Mouse (Mus musculus): ENCODE measurements around the gene Sumo1. TPM values are rescaled to one million over a fixed set of nuclear protein-coding genes. Genes with fewer than 3 reads are reported as not detected.
A peak's percentile ranks its signal among the peaks of the same experiment; 100 is the strongest.

Gene Sumo1
- total RNA-seq, 2 experiments from 2014 or later, result 124 to 128 TPM

DNA sequence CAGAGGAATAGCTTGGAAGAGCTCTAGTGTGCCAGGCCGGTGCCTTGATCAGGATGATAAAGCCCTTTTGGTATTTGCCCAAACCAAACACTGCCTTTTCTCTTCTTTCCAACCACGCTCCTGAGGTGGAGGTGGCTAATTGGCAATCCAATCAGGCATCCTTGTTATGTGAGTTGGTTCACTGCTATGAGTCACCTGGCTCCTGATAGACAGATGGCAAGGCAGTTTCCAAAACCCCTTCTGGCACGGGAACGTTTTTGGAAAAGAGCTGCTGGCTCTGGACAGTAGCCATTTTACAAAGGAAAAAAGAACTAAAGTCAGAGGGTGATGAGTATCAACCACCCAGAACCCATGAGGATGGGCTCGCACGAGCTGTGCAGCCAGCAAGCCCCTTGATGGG, 103.7 kb downstream of the Sumo1 start:
- intact Hi-C loops (cut with DNase I), result no loop called here
- H3K4me3 ChIP-seq, result no peak overlapping the region
- TF ChIP-seq CTCF (IDR thresholded peaks at IDR 0.05), result no peak
- H3K27ac ChIP-seq, result no peak overlapping the region
- peak in 1 of 2 experiments; percentile 18 for DNase-seq (ENCODE audit: extremely low spot score in 1 of 2, low spot score in 2 of 2)

DNA sequence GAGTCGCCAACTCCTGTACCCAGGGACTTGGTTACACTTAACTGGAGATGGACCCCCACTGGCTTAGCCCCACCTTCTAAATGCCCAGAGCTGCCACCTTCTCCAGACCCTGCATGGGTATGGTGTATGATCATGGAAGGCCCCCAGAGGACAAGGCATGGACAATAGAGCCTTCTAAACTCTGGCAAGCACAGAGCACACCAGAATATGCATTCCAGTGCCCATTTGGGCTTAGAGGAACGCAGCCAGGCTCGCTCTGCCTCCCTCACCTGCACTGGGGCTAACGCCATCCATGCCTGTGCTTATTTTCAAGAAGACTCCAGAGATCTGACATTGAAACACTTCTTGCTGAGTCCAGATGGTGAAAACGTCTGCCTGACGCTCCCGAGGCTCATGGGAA, 104.4 kb downstream of the Sumo1 start:
- Histone ChIP-seq H3K4me3 (no peak overlapping the region), H3K27ac (no peak overlapping the region)
- intact Hi-C loops (cut with DNase I), result no loop called here
- DNase-seq (ENCODE audit: extremely low spot score in 1 of 2, low spot score in 2 of 2), result no peak
- no peak for TF ChIP-seq CTCF (IDR thresholded peaks at IDR 0.05)

DNA sequence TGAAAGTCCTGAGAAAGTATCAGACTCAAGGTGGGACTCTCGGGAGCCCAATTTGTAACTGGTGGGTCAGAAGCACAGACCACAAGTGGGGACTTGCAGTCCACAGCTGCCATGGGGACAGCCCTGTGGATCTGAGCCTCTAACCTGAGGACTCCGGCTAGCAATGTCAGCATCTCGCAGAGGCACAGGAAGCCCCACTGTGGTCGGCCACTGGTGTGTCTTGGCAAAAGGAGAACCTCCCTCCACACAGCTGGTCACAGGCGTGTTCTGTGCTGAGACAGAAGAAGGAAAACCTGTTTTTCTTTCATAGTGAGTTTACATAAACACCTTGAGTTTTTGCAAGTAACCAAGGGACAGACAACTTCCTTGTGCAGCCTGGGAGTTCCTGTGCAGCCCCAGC, 104.8 kb downstream of the Sumo1 start:
- no peak overlapping the region for H3K27ac ChIP-seq
- intact Hi-C loops (cut with DNase I), result no loop called here
- DNase-seq (ENCODE audit: extremely low spot score in 1 of 2, low spot score in 2 of 2), result no peak
- no peak for TF ChIP-seq CTCF (IDR thresholded peaks at IDR 0.05)
- H3K4me3 ChIP-seq, result no peak overlapping the region

DNA sequence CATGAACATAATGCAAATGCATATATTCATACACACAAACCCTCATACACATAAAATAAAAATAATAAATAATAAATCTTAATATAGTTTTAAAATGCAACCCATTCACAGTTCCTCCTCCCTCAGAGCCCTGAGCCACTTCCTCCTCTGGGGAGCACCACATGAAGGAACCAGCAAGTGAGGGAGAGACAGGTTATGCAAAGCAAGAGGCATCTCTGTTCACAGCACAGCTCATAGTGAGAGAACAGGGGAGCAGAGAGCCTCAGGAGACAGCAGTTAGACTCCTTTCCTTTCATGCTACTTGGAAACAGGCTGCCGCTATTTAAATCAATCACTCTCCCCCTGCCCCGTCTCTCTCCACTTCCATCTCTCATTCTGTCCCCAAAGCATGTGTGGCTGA, 107.1 kb downstream of the Sumo1 start:
- Histone ChIP-seq H3K4me3 (no peak overlapping the region), H3K27ac (no peak overlapping the region)
- TF ChIP-seq CTCF (IDR thresholded peaks at IDR 0.05), result no peak
- intact Hi-C loops (cut with DNase I), result no loop called here
- no peak for DNase-seq (ENCODE audit: extremely low spot score in 1 of 2, low spot score in 2 of 2)

DNA sequence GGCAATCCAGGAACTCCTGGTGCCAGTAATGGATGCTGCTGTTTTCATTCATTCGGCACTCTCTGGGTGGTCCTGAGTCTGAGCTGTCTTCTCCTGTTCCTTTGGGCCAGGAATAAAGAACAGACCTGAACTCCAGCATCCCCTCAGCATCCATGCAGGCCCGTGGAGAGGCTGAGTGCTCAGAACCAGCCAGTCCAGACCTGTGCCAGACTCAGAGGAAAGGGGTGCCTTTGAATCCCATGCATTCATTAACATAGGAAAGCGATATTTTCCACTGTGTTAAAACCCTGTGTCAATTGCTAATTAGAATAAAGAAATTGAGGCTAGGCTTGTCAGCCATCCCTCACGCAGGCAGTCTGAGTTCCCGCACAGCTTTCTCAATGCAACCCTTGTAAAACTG, 116.9 kb downstream of the Sumo1 start:
- intact Hi-C loops (cut with DNase I), result no loop called here
- Histone ChIP-seq H3K4me3 (no peak overlapping the region), H3K27ac (no peak overlapping the region)
- no peak for DNase-seq (ENCODE audit: extremely low spot score in 1 of 2, low spot score in 2 of 2)
- no peak for TF ChIP-seq CTCF (IDR thresholded peaks at IDR 0.05)

DNA sequence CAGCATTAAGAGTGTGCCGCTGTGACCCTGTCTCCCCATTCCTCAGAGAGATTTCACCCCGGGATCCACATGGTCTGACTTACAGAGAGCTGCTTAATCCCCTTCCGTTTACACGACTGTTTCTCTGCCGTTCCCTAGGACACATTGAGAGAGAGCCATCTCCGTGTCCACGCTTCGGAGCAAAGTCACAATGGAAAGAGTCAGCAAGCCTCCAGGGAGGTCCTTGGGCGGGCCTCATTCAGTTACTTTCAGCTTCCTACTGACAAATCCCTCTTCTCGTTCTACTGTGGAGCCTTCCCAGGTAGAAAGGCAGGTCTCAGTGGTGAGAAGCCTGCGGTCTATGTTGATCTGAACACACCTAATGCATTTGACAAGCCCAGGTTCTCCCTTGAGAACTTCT, 119.6 kb downstream of the Sumo1 start:
- DNase-seq (ENCODE audit: extremely low spot score in 1 of 2, low spot score in 2 of 2), result no peak
- Histone ChIP-seq H3K4me3 (no peak overlapping the region), H3K27ac (no peak overlapping the region)
- intact Hi-C loops (cut with DNase I), result no loop called here
- TF ChIP-seq CTCF (IDR thresholded peaks at IDR 0.05), result no peak

DNA sequence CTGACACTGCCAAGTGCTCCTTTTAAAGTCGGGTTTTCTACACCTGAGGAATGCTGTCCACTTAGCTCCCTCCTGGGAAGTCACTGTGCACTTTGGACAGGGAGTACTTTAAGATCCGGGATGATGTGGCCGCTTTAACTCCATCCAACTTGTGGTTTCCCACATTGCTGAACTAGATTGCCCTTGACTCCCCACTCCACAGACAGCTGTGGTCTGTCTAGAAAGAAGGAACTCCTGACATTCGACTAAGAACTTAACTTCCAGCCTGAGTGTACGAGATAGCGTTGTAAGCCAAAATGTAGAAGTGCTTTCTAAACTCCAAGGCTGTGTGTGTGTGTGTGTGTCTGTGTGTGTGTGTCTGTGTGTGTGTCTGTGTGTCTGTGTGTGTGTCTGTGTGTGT, 120.4 kb downstream of the Sumo1 start:
- TF ChIP-seq CTCF (IDR thresholded peaks at IDR 0.05), result no peak
- no peak for DNase-seq (ENCODE audit: extremely low spot score in 1 of 2, low spot score in 2 of 2)
- no peak overlapping the region for H3K4me3 ChIP-seq
- H3K27ac ChIP-seq, result no peak overlapping the region
- intact Hi-C loops (cut with DNase I), result no loop called here

DNA sequence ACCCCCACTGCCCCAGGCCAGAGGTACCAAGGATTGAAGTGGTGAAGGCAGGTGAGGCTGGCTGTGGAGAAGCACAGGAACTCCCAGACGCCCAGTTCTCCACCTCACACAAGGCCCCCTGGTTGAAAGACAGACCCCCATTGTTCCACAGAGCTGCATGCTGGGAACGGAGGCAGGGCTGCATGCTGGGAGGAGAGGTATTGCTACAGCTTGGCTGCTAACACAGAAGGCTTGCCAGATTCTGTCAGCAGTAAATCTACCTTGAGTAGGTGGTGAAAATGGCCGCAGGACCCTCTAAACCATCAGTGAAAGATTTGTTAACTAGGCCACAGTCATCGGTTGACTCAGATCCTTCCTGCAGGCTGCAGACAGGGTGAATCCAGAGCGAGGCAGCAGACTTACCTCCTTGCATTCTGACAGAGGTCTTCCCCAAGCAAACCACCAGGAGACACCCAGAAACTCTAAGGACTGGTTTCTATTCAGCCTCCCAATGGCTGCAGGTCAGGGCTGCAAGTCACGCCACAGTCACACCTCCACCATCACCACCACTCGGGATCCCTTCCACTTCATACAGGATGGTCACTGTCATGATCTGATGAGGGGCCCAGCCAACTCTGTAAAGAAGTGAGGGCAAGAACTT, 121.5 kb downstream of the Sumo1 start:
- intact Hi-C loops (cut with DNase I), result no loop called here
- DNase-seq (ENCODE audit: extremely low spot score in 1 of 2, low spot score in 2 of 2), result no peak

DNA sequence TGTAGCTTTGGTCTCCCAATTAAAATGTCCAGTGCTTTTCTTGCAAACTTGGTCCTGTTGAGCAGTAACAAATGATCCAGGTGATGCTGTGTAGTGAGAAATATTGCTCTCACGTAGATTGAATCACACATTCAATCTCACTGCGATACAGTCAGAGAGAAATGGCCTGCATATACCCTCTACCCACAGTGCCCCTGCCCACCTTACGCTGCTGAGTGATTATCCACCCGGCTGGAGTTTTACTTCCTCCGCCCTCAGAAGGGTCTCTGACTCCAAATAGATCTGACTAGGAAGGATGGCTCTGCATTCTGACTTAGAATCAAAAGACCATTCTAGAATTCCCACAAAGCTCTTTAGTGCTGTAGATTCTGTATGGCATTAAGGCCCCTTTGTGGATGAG, 122.1 kb downstream of the Sumo1 start:
- no peak for TF ChIP-seq CTCF (IDR thresholded peaks at IDR 0.05)
- H3K4me3 ChIP-seq, result no peak overlapping the region
- intact Hi-C loops (cut with DNase I), result no loop called here
- DNase-seq (ENCODE audit: extremely low spot score in 1 of 2, low spot score in 2 of 2), result no peak
- H3K27ac ChIP-seq, result no peak overlapping the region

More for the DNA sequence above, 121.5 kb downstream of the Sumo1 start:
- no peak overlapping the region for H3K4me3 ChIP-seq
- no peak overlapping the region for H3K27ac ChIP-seq
- no peak for TF ChIP-seq CTCF (IDR thresholded peaks at IDR 0.05)

DNA sequence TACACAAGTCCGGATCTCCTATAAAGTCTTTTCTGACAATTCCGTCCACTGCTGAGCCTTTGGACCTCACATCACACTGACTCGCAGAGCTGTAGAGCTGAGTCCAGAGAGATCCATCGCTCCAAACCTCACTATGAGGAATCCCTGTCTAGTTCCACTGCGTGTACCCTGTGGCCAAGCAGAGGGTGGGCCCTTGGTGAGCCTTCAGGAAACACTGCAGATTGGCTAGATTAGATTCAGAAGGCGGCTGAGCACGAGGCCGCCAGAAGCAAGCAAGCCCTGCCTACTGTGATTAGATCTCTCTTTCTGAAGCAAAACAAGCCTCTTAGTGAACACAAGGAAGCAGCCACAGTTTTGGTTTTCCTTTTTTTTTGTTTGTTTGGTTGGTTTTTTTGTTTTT, 126.7 kb downstream of the Sumo1 start:
- Histone ChIP-seq H3K27ac (no peak overlapping the region), H3K4me3 (no peak overlapping the region)
- no peak for TF ChIP-seq CTCF (IDR thresholded peaks at IDR 0.05)
- DNase-seq (ENCODE audit: extremely low spot score in 1 of 2, low spot score in 2 of 2), result no peak
- intact Hi-C loops (cut with DNase I), result no loop called here

DNA sequence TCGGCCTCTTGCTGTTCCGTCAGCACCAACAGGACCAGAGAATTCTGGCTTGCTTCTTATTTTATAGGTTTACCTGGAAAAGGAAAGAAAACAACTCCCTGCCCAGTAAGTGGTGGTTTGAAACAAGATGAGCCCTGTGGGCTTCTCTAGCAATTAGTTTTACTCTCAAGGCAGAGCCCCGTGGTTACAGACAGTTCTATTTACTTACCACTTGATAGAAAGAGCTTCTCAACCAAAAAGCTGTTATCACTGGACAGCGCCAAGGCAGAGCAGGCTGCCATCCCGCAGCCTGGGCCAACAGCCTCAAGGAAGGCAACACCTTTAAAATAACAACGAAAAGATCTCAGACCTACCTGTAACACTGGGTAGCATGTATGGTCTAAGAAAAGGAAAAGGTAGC, 128.4 kb downstream of the Sumo1 start:
- intact Hi-C loops (cut with DNase I), result no loop called here
- H3K4me3 ChIP-seq, result no peak overlapping the region
- no peak for TF ChIP-seq CTCF (IDR thresholded peaks at IDR 0.05)
- no peak for DNase-seq (ENCODE audit: extremely low spot score in 1 of 2, low spot score in 2 of 2)
- H3K27ac ChIP-seq, result no peak overlapping the region

DNA sequence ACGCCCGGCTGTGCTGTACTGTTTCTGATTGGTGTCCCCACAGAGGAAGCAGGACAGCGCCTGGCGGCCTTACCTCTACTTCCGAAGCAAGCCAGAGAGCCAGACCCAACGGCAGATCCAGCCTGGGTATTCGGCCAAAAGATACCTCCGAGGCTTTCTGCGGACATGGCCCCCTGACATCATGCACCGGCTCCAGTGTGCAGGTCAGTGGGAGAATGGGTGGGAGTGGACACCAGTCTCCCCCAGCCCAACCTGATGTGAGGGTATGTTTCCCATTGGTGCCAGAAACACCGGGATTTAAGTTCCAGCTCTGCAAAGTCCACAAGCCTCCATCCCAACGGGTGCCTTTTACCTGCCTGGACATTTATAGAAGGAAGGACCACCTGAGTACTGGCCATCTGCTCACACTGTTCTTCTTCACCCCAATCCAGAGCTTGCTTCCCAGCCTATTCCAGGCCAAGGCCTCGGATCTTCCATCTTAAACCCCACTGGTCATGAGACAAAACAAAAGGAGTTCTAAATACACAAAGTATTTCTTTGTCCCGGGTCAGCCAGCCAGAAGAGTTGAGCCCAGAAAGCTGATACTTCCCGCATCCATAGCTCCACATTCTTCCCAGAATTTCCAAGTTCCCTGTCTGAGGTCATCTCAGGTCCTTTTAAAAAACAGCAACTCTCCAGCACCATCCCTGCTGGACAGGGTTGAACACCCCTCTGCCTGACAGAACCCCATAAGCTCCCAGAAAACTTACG, 129.2 kb downstream of the Sumo1 start:
- no peak overlapping the region for H3K4me3 ChIP-seq
- DNase-seq (ENCODE audit: extremely low spot score in 1 of 2, low spot score in 2 of 2), result no peak
- intact Hi-C loops (cut with DNase I), result no loop called here

More for the DNA sequence above, 129.2 kb downstream of the Sumo1 start:
- no peak overlapping the region for H3K27ac ChIP-seq
- no peak for TF ChIP-seq CTCF (IDR thresholded peaks at IDR 0.05)

All from left cerebral cortex, adult 2 months (tissue).